ENCODE assay signal across 17 mouse cellular contexts in the genomic region with DNA sequence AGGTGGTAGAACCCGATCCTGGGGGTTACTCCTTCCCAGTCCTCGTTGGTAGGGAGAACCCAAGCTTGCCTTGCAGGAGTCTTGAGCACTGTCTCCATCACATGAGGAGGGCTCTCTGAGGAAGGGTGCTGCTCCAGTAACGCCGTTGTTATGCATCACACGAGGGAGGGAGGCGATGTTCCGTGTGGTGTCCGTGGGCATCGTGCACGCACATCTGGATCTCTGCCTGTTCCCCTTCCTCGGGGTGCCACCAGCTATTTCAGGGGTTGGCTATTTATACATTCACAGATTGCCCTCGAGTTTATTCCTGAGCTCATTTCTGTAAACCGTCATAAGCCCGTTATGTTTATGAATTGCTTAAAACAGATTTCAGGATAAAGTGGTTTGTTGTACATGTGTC. TPM values are rescaled to one million over a fixed set of nuclear protein-coding genes. Genes with fewer than 3 reads are reported as not detected.
"Had no signal": no experiment of that assay in that cellular context is flagged by ENCODE, and none has a peak within 500 bp of the region (broad histone marks: within the 10 kb centered on the region; RNA-seq: fewer than 3 reads in every experiment).

No protein-coding gene starts in this region.

- H3K27me3 ChIP-seq: intestine, embryonic 15.5 days; kidney, embryonic 15.5 days; limb, embryonic 15.5 days; midbrain, embryonic 12.5 days; neural tube, embryonic 13.5 days had no signal

- H3K4me3 ChIP-seq: intestine, embryonic 15.5 days; kidney, embryonic 15.5 days; left cerebral cortex, adult 2 months; limb, embryonic 15.5 days; liver, embryonic 12.5 days; midbrain, embryonic 12.5 days; neural tube, embryonic 13.5 days had no signal

- H3K36me3 ChIP-seq: midbrain, embryonic 12.5 days; neural tube, embryonic 13.5 days had no signal

- ATAC-seq: intestine, embryonic 15.5 days; liver, embryonic 12.5 days; midbrain, embryonic 16.5 days had no signal

- H3K27ac ChIP-seq: intestine, embryonic 15.5 days; kidney, embryonic 15.5 days; left cerebral cortex, adult 2 months; limb, embryonic 15.5 days; liver, embryonic 12.5 days; midbrain, embryonic 12.5 days; neural tube, embryonic 13.5 days had no signal

- H3K9ac ChIP-seq: intestine, embryonic 15.5 days; kidney, embryonic 15.5 days; limb, embryonic 15.5 days; liver, embryonic 12.5 days; lung, embryonic 14.5 days; midbrain, embryonic 12.5 days; neural tube, embryonic 13.5 days had no signal

- H3K4me2 ChIP-seq: intestine, embryonic 15.5 days; kidney, embryonic 15.5 days; limb, embryonic 15.5 days; liver, embryonic 12.5 days; lung, embryonic 14.5 days; midbrain, embryonic 12.5 days; neural tube, embryonic 13.5 days had no signal

- H3K4me1 ChIP-seq: limb, embryonic 15.5 days; midbrain, embryonic 12.5 days; neural tube, embryonic 13.5 days had no signal

- H3K9me3 ChIP-seq: intestine, embryonic 15.5 days; kidney, embryonic 15.5 days; limb, embryonic 15.5 days; liver, embryonic 12.5 days; midbrain, embryonic 12.5 days; neural tube, embryonic 13.5 days had no signal

- DNase-seq: kidney, adult 2 months; kidney, postnatal 14 days; lung, embryonic 14.5 days; lung, postnatal 14 days; retina, postnatal 1 day; thymus, postnatal 36 days had no signal

RNA-seq across cellular contexts. Expression of a gene that starts 18.0 kb away (rescaled TPM):
- total RNA-seq: megakaryocyte-erythroid progenitor cell, adult 5-6 weeks had no signal
- polyA plus RNA-seq: limb, embryonic 11.5 days; limb, embryonic 15.5 days; liver, embryonic 12.5 days; liver, embryonic 16.5 days had no signal
